Mouse (Mus musculus) heart, postnatal 10 days (tissue): ENCODE data around the gene Plagl1. TPM values are rescaled to one million over a fixed set of nuclear protein-coding genes. Genes with fewer than 3 reads are reported as not detected.

Experiments used
- total RNA-seq, 2 experiments: library from RNA; stranded (reverse); gene quantifications; 2 replicates each; pipeline ENCODE4 v1.2.3; 2021

Plagl1 gene
- total RNA-seq, 2 experiments from 2014 or later = 50.5 to 50.6 TPM

Other genes starting within 250 kb of the Plagl1 start
- 10 to 100 TPM; 77.6 to 80.3 TPM for gene Utrn, start 191.1 kb upstream of the Plagl1 start, total RNA-seq
- gene Stx11, start 96.2 kb upstream of the Plagl1 start, total RNA-seq = 1 to 10 TPM; 2.7 to 2.9 TPM
- gene Sf3b5, start 55.2 kb upstream of the Plagl1 start, total RNA-seq = 1 to 10 TPM; 7.1 to 8.0 TPM
- gene Zc2hc1b, start 117.5 kb downstream of the Plagl1 start, total RNA-seq = not detected
- 10 to 100 TPM; 24.9 to 28.2 TPM for gene Ltv1, start 132.7 kb downstream of the Plagl1 start, total RNA-seq